Mouse (Mus musculus) lung, adult 18-20 months (tissue): ENCODE measurements around the gene Akap8.

Source experiments
- DNase-seq, 2 experiments: peaks; one replicate each; pipeline ENCODE4 v3.0.0; 2022; ENCODE audit warnings: mixed read lengths in 2 of 2

Akap8 gene

GRCm38 (mm10) chr17:32320597-32321389 is at the start of gene Akap8:
TSS of gene Akap8 (minus strand) at chr17:32321238.
- peak; percentile 99 for DNase-seq

- DNase-seq = no peak
Observed at GRCm38 (mm10) chr17:32368991-32369578, 48.0 kb upstream of the Akap8 start.

GRCm38 (mm10) chr17:32367706-32368105 is 46.7 kb upstream of the Akap8 start:
- no peak for DNase-seq

- no peak for DNase-seq
Observed at GRCm38 (mm10) chr17:32365296-32365695, 44.3 kb upstream of the Akap8 start.

GRCm38 (mm10) chr17:32364850-32365249 is 43.8 kb upstream of the Akap8 start:
- DNase-seq = no peak

- DNase-seq = peak; percentile 85 to 88
Observed at GRCm38 (mm10) chr17:32364331-32364730, 43.3 kb upstream of the Akap8 start.

GRCm38 (mm10) chr17:32363821-32364301 is 42.8 kb upstream of the Akap8 start:
- no peak for DNase-seq

GRCm38 (mm10) chr17:32362686-32363085 is 41.6 kb upstream of the Akap8 start:
- DNase-seq = no peak

GRCm38 (mm10) chr17:32359928-32360327 is 38.9 kb upstream of the Akap8 start:
- DNase-seq = no peak

- no peak for DNase-seq
Observed at GRCm38 (mm10) chr17:32358943-32359340, 37.9 kb upstream of the Akap8 start.

- no peak for DNase-seq
Observed at GRCm38 (mm10) chr17:32358192-32358942, 37.3 kb upstream of the Akap8 start.

- DNase-seq = no peak
Observed at GRCm38 (mm10) chr17:32356766-32357760, 36.0 kb upstream of the Akap8 start.

GRCm38 (mm10) chr17:32356281-32356680 is 35.2 kb upstream of the Akap8 start:
- no peak for DNase-seq

GRCm38 (mm10) chr17:32355031-32355430 is 34.0 kb upstream of the Akap8 start:
- no peak for DNase-seq

GRCm38 (mm10) chr17:32354211-32354610 is 33.2 kb upstream of the Akap8 start:
- DNase-seq = no peak

- peak; percentile 52 to 62 for DNase-seq
Observed at GRCm38 (mm10) chr17:32353696-32354095, 32.7 kb upstream of the Akap8 start.

GRCm38 (mm10) chr17:32351726-32352125 is 30.7 kb upstream of the Akap8 start:
- no peak for DNase-seq

- no peak for DNase-seq
Observed at GRCm38 (mm10) chr17:32351269-32351668, 30.2 kb upstream of the Akap8 start.

- peak; percentile 98 to 99 for DNase-seq
Observed at GRCm38 (mm10) chr17:32350382-32350983, 29.4 kb upstream of the Akap8 start, which contains the start of gene Akap8l. TSS of gene Akap8l (minus strand) at chr17:32350607.

- no peak for DNase-seq
Observed at GRCm38 (mm10) chr17:32349851-32350381, 28.9 kb upstream of the Akap8 start.

- peak; percentile 46 to 59 for DNase-seq
Observed at GRCm38 (mm10) chr17:32349037-32349732, 28.1 kb upstream of the Akap8 start.
